Mouse (Mus musculus) layer of hippocampus, postnatal 10 days (tissue): ENCODE results near the gene Gm28897. TPM values are rescaled to one million over a fixed set of nuclear protein-coding genes. Genes with fewer than 3 reads are reported as not detected.
"Not testable (repeated sequence)": the region's sequence is repeated elsewhere in the genome, so short reads cannot be mapped to it uniquely, and the experiment has no call there.

Experiments used
- DNase-seq, 2 experiments: peaks; one replicate each; pipeline ENCODE4 v3.0.0; 2021; ENCODE audit warnings: low spot score in 2 of 2
- long read RNA-seq: library from polyadenylated mRNA; stranded (forward); transcript quantifications from one replicate; pipeline ENCODE4 v2.0.0, GENCODE M21; 2023
- total RNA-seq, 2 experiments: library from RNA; stranded (reverse); gene quantifications; 2 replicates each; pipeline ENCODE4 v1.2.3; 2021

The Gm28897 gene
- total RNA-seq = not detected
- long read RNA-seq = 0 reads

DNA sequence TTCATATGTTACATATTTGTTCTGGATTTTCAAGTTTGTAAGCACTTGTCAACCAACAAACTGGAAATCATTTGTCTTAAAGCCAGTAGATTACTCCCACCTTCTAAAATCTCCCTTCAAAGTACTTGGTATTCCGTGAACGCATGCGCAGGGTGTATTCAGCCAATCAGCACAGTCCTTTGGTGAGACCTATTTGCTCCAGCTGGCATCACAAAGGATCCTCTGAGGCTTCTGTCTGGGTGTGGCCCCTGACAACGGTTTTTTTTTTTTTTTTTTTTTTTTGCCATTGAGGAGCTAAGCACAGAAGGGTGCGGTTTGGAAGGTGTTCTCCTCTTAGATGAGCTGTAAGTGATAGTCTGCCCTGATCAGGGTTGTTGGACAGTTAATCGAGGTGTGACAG, at the start of gene Gm28897:
Gene Gm28897 (plus strand): TSS at position 301 of the 400 bp plus-strand sequence.
- not testable (repeated sequence) for DNase-seq
